Mouse (Mus musculus): ENCODE results near the gene Klf8.

Gene Klf8

GRCm38 (mm10) chrX:153439573-153439972 is 202.3 kb downstream of the Klf8 start:
- DNase-seq (ENCODE audit: low read depth), result no peak

- no peak for DNase-seq (ENCODE audit: low read depth)
Observed at GRCm38 (mm10) chrX:153440018-153440417, 202.8 kb downstream of the Klf8 start.

Measured in NIH3T3 (cell line).